Mouse (Mus musculus) heart, embryonic 16.5 days (tissue): ENCODE data around the gene Gmip. TPM values are rescaled to one million over a fixed set of nuclear protein-coding genes. Genes with fewer than 3 reads are reported as not detected.

Experiments used
- ATAC-seq: fragments of 200-750 bp; cut with Nextera tagmentation; replicated peaks from 2 replicates; pipeline ENCODE4 v1.8.0; 2017; ENCODE audit warnings: moderate number of reproducible peaks; ENCODE audit not compliant: insufficient read depth, low FRiP score; ENCODE audit errors: extremely low read depth
- H3K27ac ChIP-seq: fragments of 300-500 bp; sonication (generic); 2 replicates; pipeline ENCODE4 v1.5.1; 2014; ENCODE audit warnings: mild to moderate bottlenecking, low read length, control low read depth, moderate library complexity
- H3K27me3 ChIP-seq: fragments of 300-500 bp; sonication (generic); 2 replicates; pipeline ENCODE4 v1.6.1; 2014; ENCODE audit warnings: low read length, mixed read lengths; ENCODE audit not compliant: control insufficient read depth, insufficient read depth
- H3K36me3 ChIP-seq: fragments of 300-500 bp; sonication (generic); 2 replicates; pipeline ENCODE4 v1.6.1; 2014; ENCODE audit not compliant: control insufficient read depth, insufficient read depth
- H3K4me1 ChIP-seq: fragments of 300-500 bp; sonication (generic); 2 replicates; pipeline ENCODE4 v1.6.1; 2014; ENCODE audit warnings: low read length, mixed read lengths; ENCODE audit not compliant: control insufficient read depth, insufficient read depth
- H3K4me2 ChIP-seq: fragments of 300-500 bp; sonication (generic); 2 replicates; pipeline ENCODE4 v1.6.1; 2014; ENCODE audit warnings: low read depth, mild to moderate bottlenecking, control low read depth, low read length
- H3K4me3 ChIP-seq: fragments of 300-500 bp; sonication (generic); 2 replicates; pipeline ENCODE4 v1.5.1; 2014; ENCODE audit warnings: mild to moderate bottlenecking, control low read depth, low read length
- H3K9ac ChIP-seq: fragments of 300-500 bp; sonication (generic); 2 replicates; pipeline ENCODE4 v1.6.1; 2014; ENCODE audit warnings: low read length, control low read depth
- H3K9me3 ChIP-seq: fragments of 300-500 bp; sonication (generic); replicated peaks from 2 replicates; pipeline ENCODE4 v1.6.1; 2016; ENCODE audit warnings: low read length; ENCODE audit not compliant: control insufficient read depth
- WGBS: fragments of 180-500 bp; shearing (Covaris S2); extraction: QIAGEN DNeasy Blood & Tissue Kit; methylation state at CpG from one replicate; pipeline ENCODE4 v1.1.7; 2014; 5-methylcytosine and 5-hydroxymethylcytosine counted together
- polyA plus RNA-seq: library from polyadenylated mRNA; unstranded; fragments of >200 nt; fragmentation: Nextera tagmentation; extraction: Ambion mirVana; gene quantifications from 2 replicates; pipeline ENCODE4 v1.2.1, GENCODE M21; 2015

The Gmip gene
- polyA plus RNA-seq, 1 experiment from 2014 or later: 9.8 TPM

DNA sequence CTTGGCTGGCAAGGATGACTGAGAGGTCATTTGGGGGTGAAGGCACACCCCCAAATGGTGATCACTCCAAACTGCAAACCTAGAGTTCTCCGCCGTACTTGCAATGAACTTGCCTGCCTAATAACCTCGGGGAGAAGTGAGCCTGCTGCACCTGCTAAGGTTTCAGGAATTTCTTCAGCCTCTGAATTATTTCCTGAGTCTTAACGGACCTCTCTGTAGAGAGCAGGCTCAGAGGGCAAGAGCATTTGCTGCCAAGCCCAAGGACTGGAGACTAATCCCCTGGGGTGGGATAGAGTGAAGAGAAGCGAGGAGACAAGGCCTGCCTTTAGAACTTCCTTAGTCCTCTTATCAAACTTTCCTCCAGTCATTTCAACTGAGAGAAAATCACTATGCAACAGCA is 18.7 kb upstream of the Gmip start:
- peaks cover 16% of the 10 kb centered on the region for H3K4me1 ChIP-seq
- no peaks in the 10 kb centered on the region for H3K9me3 ChIP-seq
- no peak overlapping the region; the same call in 1 of the 2 replicates for H3K9ac ChIP-seq
- H3K4me3 ChIP-seq: no peak overlapping the region
- 58% methylated on average over 5 of the region's 5 CpGs for WGBS
- no peaks in the 10 kb centered on the region for H3K27me3 ChIP-seq
- peaks cover 11% of the 10 kb centered on the region for H3K36me3 ChIP-seq
- H3K27ac ChIP-seq: no peak overlapping the region
- ATAC-seq: no peak
- H3K4me2 ChIP-seq: peak overlapping the region; percentile 76; the same call in 1 of the 2 replicates

DNA sequence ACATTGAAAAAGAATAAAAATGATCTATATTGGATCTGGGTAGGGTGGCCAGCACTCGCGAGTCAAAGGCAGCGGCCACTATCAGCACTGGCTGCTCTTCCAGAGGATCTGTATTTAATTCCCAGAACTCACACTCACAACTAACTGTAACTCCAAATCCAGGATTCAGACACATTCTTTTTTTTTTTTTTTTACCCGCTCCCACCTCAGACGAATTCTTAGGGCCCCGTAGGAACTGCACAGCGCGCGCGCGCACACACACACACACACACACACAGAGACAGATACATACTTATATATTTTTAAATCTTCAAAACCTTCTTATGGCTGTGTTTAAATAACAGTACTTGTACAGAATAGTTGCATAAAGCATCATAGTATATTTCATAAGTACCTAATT is 18.1 kb upstream of the Gmip start:
- Histone ChIP-seq H3K27me3 (no peaks in the 10 kb centered on the region), H3K4me2 (peak overlapping the region; percentile 76), H3K9me3 (no peaks in the 10 kb centered on the region), H3K36me3 (peaks cover 15% of the 10 kb centered on the region), H3K9ac (peak overlapping the region; percentile 97), H3K27ac (peak overlapping the region; percentile 94), H3K4me1 (peaks cover 16% of the 10 kb centered on the region), H3K4me3 (peak overlapping the region; percentile 98)
- ATAC-seq: no peak
- 24% methylated on average over 11 of the region's 11 CpGs for WGBS

DNA sequence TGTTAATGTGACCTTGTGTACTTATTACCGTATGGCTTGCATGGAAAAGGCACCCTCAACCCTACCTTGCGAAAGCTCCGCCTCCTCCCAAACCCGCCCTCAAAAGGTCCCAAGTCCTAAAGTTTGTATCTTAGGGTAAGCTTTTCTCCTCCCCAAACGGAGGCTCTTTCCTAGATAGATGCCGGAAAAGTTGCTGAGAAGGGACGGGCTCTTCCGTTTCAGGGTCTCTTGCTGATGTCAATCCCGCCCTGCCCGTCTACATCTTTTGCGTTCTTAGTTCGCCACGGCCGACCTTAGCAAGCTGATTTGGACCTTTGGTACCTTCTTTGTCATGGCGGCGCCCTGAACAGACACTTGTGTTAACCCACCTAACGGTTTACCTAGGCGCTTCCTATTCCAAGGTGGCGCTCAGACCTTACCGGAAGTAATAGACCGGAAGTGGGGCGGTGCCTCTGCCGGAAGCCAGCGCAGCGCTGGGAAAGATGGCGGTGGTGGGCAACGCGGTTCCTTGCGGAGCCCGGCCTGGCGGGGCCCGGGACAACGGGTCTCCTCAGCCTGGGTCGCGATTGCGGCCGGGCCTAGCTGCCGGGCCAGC is 17.6 kb upstream of the Gmip start, which contains the start of the genes Atp13a1 and Zfp866:
Atp13a1 (plus strand) TSS at position 391 of the 595 bp plus-strand sequence.
Zfp866 (minus strand) TSS at position 406 of the 595 bp plus-strand sequence.
- H3K9ac ChIP-seq: peak within 1 kb of the TSS; percentile 97
- H3K9me3 ChIP-seq: no peaks in the 10 kb centered on the region
- H3K4me1 ChIP-seq: peaks cover 16% of the 10 kb centered on the region
- peak; percentile 94 for ATAC-seq
- under 1% methylated on average over 38 of the region's 38 CpGs for WGBS
- peak within 1 kb of the TSS; percentile 94 for H3K27ac ChIP-seq
- no peaks in the 10 kb centered on the region for H3K27me3 ChIP-seq
- H3K4me3 ChIP-seq: peak within 1 kb of the TSS; percentile 98
- H3K36me3 ChIP-seq: peaks cover 17% of the 10 kb centered on the region
- H3K4me2 ChIP-seq: peak within 1 kb of the TSS; percentile 76

DNA sequence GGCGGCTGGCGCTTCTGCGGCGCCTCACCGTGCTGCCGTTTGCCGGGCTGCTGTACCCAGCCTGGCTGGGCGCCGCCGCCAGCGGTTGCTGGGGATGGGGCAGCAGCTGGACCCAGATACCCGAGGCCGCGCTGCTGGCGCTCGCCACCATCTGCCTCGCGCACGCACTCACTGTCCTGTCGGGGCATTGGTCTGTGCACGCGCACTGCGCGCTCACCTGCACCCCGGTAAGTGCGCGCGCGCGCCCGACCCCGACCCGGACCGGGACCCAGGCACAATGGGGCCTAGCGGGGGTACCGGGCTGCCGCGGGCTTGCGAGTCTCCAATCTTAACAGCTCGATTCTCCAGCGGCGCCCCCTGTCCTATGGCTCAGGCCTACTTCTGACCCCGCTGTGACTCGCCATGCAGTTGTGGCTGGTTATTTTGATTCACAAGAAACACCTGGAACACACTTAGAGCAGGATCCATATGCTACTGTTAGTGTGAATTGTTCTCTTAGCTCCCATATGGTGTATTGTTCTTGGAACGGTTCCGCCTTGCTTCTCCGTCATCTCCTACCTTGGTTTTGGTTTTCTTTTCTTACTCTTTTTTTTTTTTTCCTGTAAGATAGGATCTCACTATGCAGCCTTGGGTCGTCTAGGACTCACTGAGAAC is 16.9 kb upstream of the Gmip start:
- Histone ChIP-seq H3K36me3 (peaks cover 20% of the 10 kb centered on the region), H3K27ac (peak overlapping the region; percentile 94), H3K9me3 (no peaks in the 10 kb centered on the region), H3K9ac (peak overlapping the region; percentile 97), H3K4me1 (peaks cover 16% of the 10 kb centered on the region), H3K27me3 (no peaks in the 10 kb centered on the region), H3K4me3 (peak overlapping the region; percentile 98), H3K4me2 (peak overlapping the region; percentile 73)
- ATAC-seq: peak; percentile 45
- under 1% methylated on average over 48 of the region's 48 CpGs for WGBS

DNA sequence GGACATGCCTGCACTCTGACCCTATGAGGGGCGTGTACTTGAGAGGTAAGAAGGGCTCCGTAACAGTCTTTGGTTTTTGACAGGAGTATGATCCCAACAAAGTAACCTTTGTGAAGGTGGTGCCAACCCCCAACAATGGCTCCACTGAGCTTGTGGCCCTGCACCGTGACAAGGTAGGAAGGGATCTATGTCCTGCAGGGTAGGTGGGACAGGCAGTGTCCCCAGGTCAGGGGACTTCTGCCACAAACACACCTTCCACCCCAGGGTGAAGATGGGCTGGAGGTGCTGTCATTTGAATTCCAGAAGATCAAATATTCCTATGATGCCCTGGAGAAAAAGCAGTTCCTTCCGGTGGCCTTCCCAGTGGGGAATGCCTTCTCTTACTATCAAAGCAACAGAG is 14.8 kb upstream of the Gmip start:
- Histone ChIP-seq H3K27me3 (no peaks in the 10 kb centered on the region), H3K4me2 (no peak overlapping the region), H3K27ac (no peak overlapping the region), H3K36me3 (peaks cover 41% of the 10 kb centered on the region), H3K4me3 (no peak overlapping the region), H3K9ac (no peak overlapping the region), H3K9me3 (no peaks in the 10 kb centered on the region), H3K4me1 (peaks cover 16% of the 10 kb centered on the region)
- 91% methylated on average over 4 of the region's 4 CpGs for WGBS
- ATAC-seq: no peak

DNA sequence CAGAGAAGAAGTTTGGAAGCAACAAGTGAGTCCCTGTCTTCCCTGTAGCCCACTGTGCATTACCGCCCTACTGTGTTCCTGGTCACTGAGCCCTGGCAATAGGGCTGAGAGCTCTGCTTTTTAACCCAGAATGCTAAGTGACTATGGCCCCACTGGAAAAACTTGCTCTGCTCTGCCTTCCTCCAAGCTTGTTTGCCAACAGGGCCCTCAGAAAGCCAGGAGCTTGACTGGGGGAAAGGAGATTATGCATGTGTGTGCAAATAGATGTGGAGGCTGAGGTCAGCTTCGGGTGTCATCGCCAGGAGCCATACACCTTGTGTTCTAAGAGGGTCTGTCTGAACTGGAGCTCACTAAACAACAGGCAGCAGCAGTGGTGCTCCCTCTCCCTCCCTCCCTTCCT is 14.4 kb upstream of the Gmip start:
- ATAC-seq: no peak
- H3K9me3 ChIP-seq: no peaks in the 10 kb centered on the region
- no peak overlapping the region for H3K4me3 ChIP-seq
- 92% methylated on average over 3 of the region's 3 CpGs for WGBS
- peaks cover 16% of the 10 kb centered on the region for H3K4me1 ChIP-seq
- no peak overlapping the region for H3K4me2 ChIP-seq
- no peaks in the 10 kb centered on the region for H3K27me3 ChIP-seq
- H3K36me3 ChIP-seq: peaks cover 45% of the 10 kb centered on the region
- H3K9ac ChIP-seq: no peak overlapping the region
- H3K27ac ChIP-seq: no peak overlapping the region

DNA sequence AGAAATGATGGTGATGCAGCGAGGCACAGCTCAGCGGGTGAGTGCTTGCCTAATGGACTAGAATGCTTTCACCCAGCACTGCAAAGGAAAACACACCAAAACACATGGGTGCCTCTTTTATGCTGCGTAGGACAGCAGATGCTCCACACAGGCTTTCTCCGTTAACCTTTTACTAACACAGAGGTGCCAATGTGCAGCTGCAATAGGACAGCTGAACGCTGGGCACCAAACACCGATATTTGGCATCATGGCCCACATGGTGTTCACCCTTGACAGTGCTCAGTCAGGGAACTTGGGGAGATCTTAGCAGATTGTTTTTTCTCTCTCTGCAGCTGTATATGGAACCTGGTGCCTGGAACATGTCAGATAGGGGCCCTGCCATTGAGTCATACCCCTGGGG is 13.6 kb upstream of the Gmip start:
- Histone ChIP-seq H3K9me3 (no peaks in the 10 kb centered on the region), H3K4me1 (peaks cover 14% of the 10 kb centered on the region), H3K27me3 (no peaks in the 10 kb centered on the region), H3K27ac (no peak overlapping the region), H3K9ac (no peak overlapping the region), H3K36me3 (peaks cover 51% of the 10 kb centered on the region), H3K4me2 (no peak overlapping the region), H3K4me3 (no peak overlapping the region)
- 95% methylated on average over 6 of the region's 6 CpGs for WGBS
- no peak for ATAC-seq

DNA sequence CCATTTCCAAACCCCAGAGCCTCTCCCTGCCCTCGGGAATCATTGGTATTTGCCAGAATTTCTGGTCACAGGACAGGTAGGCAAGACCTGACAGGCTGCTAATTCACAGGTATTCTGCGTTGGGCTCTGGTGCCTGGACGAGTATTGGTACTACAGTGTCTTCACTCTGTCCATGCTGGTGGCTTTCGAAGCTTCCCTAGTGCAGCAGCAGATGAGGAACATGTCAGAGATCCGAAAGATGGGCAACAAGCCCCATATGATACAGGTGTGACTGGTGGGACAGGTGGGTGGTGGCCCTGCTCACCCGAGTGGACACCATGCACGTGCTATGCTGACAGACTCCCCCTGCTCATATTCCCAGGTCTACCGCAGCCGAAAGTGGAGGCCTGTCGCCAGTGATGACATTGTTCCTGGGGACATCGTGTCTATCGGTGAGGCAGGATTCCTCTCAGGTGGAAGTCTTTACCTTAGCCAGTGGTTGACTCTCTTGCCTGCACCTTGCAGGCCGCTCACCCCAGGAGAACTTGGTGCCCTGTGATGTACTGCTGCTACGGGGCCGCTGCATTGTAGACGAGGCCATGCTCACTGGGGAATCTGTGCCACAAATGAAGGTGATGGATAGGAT is 11.6 kb upstream of the Gmip start:
- no peak overlapping the region for H3K27ac ChIP-seq
- no peak overlapping the region for H3K4me3 ChIP-seq
- no peak overlapping the region for H3K9ac ChIP-seq
- 94% methylated on average over 16 of the region's 16 CpGs for WGBS
- H3K36me3 ChIP-seq: peaks cover 68% of the 10 kb centered on the region
- H3K4me1 ChIP-seq: peaks cover 12% of the 10 kb centered on the region
- no peaks in the 10 kb centered on the region for H3K9me3 ChIP-seq
- H3K27me3 ChIP-seq: no peaks in the 10 kb centered on the region
- ATAC-seq: no peak
- no peak overlapping the region for H3K4me2 ChIP-seq

DNA sequence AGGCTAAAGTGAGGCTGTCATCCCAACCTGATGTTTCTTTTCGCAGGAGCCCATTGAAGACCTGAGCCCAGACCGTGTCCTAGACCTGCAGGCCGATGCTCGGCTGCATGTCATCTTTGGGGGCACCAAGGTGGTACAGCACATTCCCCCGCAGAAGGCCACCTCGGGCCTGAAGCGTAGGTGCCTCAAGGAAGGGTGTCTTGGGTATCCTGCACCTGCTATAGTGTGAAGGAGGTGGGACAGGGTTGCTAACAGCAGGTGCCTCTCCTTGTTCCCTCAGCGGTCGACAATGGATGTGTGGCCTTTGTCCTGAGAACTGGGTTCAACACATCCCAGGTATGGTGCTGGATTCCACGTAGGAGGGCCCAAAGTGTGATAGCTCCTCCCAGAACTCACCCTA is 10.8 kb upstream of the Gmip start:
- no peak overlapping the region for H3K4me3 ChIP-seq
- peaks cover 4% of the 10 kb centered on the region; the same call in 1 of the 2 replicates for H3K4me1 ChIP-seq
- no peak overlapping the region for H3K4me2 ChIP-seq
- H3K9me3 ChIP-seq: no peaks in the 10 kb centered on the region
- 92% methylated on average over 10 of the region's 10 CpGs for WGBS
- H3K9ac ChIP-seq: no peak overlapping the region
- no peak for ATAC-seq
- H3K27me3 ChIP-seq: no peaks in the 10 kb centered on the region
- H3K36me3 ChIP-seq: peaks cover 76% of the 10 kb centered on the region
- H3K27ac ChIP-seq: no peak overlapping the region
